Mouse (Mus musculus) induced T-regulatory cell, adult 2 months (primary cell): ENCODE data around the gene Rarg.
"Not testable (repeated sequence)": the region's sequence is repeated elsewhere in the genome, so short reads cannot be mapped to it uniquely, and the experiment has no call there.

Experiments used
- DNase-seq: peaks from one replicate; pipeline ENCODE4 v3.0.0-alpha.2; 2012; ENCODE audit warnings: low read depth

Rarg gene

GRCm38 (mm10) chr15:102238543-102239259 lies 18.6 kb downstream of the Rarg start:
- DNase-seq, result peak; percentile 13

- DNase-seq, result no peak
These were observed 21.8 kb downstream of the Rarg start for GRCm38 (mm10) chr15:102235371-102236027.

- peak; percentile 79 for DNase-seq
These were observed 23.4 kb downstream of the Rarg start for GRCm38 (mm10) chr15:102233896-102234295.

- DNase-seq, result no peak
These were observed 24.6 kb downstream of the Rarg start for GRCm38 (mm10) chr15:102232764-102233163.

- peak; percentile 77 for DNase-seq
These were observed 25.6 kb downstream of the Rarg start, which contains the start of gene Itgb7 for GRCm38 (mm10) chr15:102231748-102232147. Gene Itgb7 (minus strand): TSS chr15:102231944.

- DNase-seq, result peak; percentile 85
These were observed 26.7 kb downstream of the Rarg start for GRCm38 (mm10) chr15:102230408-102231321.

GRCm38 (mm10) chr15:102225619-102226018 lies 31.7 kb downstream of the Rarg start:
- not testable (repeated sequence) for DNase-seq

GRCm38 (mm10) chr15:102224992-102225617 lies 32.2 kb downstream of the Rarg start:
- peak; percentile 90 for DNase-seq

- peak; percentile 79 for DNase-seq
These were observed 32.9 kb downstream of the Rarg start for GRCm38 (mm10) chr15:102224186-102224991.

- DNase-seq, result no peak
These were observed 34.9 kb downstream of the Rarg start for GRCm38 (mm10) chr15:102222386-102222785.

GRCm38 (mm10) chr15:102217325-102217724 lies 40.0 kb downstream of the Rarg start:
- no peak for DNase-seq

- DNase-seq, result no peak
These were observed 40.7 kb downstream of the Rarg start for GRCm38 (mm10) chr15:102216459-102217228.

GRCm38 (mm10) chr15:102215624-102216023 lies 41.7 kb downstream of the Rarg start:
- DNase-seq, result no peak

- no peak for DNase-seq
These were observed 43.2 kb downstream of the Rarg start for GRCm38 (mm10) chr15:102214132-102214531.

GRCm38 (mm10) chr15:102211895-102212294 lies 45.4 kb downstream of the Rarg start:
- no peak for DNase-seq

GRCm38 (mm10) chr15:102210816-102211215 lies 46.5 kb downstream of the Rarg start:
- no peak for DNase-seq

- DNase-seq, result no peak
These were observed 48.2 kb downstream of the Rarg start for GRCm38 (mm10) chr15:102209114-102209513.

GRCm38 (mm10) chr15:102208092-102208561 lies 49.2 kb downstream of the Rarg start:
- peak; percentile 62 for DNase-seq

- DNase-seq, result no peak
These were observed 50.0 kb downstream of the Rarg start for GRCm38 (mm10) chr15:102207351-102207750.

- no peak for DNase-seq
These were observed 51.5 kb downstream of the Rarg start for GRCm38 (mm10) chr15:102205779-102206178.
